Mouse (Mus musculus) hindbrain, postnatal 0 days (tissue): ENCODE results near the gene Arf5. TPM values are rescaled to one million over a fixed set of nuclear protein-coding genes. Genes with fewer than 3 reads are reported as not detected.

Source experiments
- ATAC-seq: fragments of 200-750 bp; cut with Nextera tagmentation; 2 replicates; pipeline ENCODE4 v1.8.0; 2017; ENCODE audit warnings: mild to moderate bottlenecking, moderate TSS enrichment, moderate library complexity
- DNase-seq: peaks from one replicate; pipeline ENCODE4 v3.0.0-alpha.2; 2015; ENCODE audit warnings: low spot score
- H3K27ac ChIP-seq: fragments of 300-500 bp; sonication (generic); 2 replicates; pipeline ENCODE4 v1.5.1; 2014; ENCODE audit warnings: mild to moderate bottlenecking
- H3K27me3 ChIP-seq: fragments of 300-500 bp; sonication (generic); 2 replicates; pipeline ENCODE4 v1.6.1; 2014; ENCODE audit warnings: low read length, mixed read lengths; ENCODE audit not compliant: insufficient read depth
- H3K36me3 ChIP-seq: fragments of 300-500 bp; sonication (generic); 2 replicates; pipeline ENCODE4 v1.6.1; 2014; ENCODE audit warnings: low read length, mixed read lengths; ENCODE audit not compliant: insufficient read depth
- H3K4me1 ChIP-seq: fragments of 300-500 bp; sonication (generic); 2 replicates; pipeline ENCODE4 v1.6.1; 2014; ENCODE audit warnings: antibody characterized with exemption, low read length, mixed read lengths; ENCODE audit not compliant: insufficient read depth
- H3K4me2 ChIP-seq: fragments of 300-500 bp; sonication (generic); 2 replicates; pipeline ENCODE4 v1.6.1; 2014; ENCODE audit warnings: low read depth, mild to moderate bottlenecking, low read length, moderate library complexity, mixed read lengths
- H3K4me3 ChIP-seq: fragments of 300-500 bp; sonication (generic); 2 replicates; pipeline ENCODE4 v1.5.1; 2014; ENCODE audit warnings: low read length
- H3K9ac ChIP-seq: fragments of 300-500 bp; sonication (generic); replicated peaks from 2 replicates; pipeline ENCODE4 v1.6.1; 2014; ENCODE audit warnings: mild to moderate bottlenecking, low read length, moderate library complexity, mixed read lengths
- H3K9me3 ChIP-seq: fragments of 300-500 bp; sonication (generic); 2 replicates; pipeline ENCODE4 v1.6.1; 2016; ENCODE audit warnings: low read length, mixed read lengths
- CTCF ChIP-seq: IDR thresholded peaks from 2 replicates; pipeline ENCODE4 v1.5.1; 2016; ENCODE audit warnings: antibody characterized with exemption, control low read depth, low read depth
- WGBS: fragments of 180-500 bp; shearing (Covaris S2); extraction: QIAGEN DNeasy Blood & Tissue Kit; methylation state at CpG from one replicate; pipeline ENCODE4 v1.1.7; 2014; 5-methylcytosine and 5-hydroxymethylcytosine counted together
- polyA plus RNA-seq: library from polyadenylated mRNA; unstranded; fragments of >200 nt; fragmentation: Nextera tagmentation; extraction: Ambion mirVana; gene quantifications from 2 replicates; pipeline ENCODE4 v1.2.1, GENCODE M21; 2015
- total RNA-seq: library from RNA; depleted of rRNA; stranded (reverse); fragments of >200 nt; gene quantifications from 2 replicates; pipeline ENCODE4 v1.2.3, GENCODE M21; 2014

Arf5 gene
- total and polyA plus RNA-seq, 2 experiments from 2014 or later: 402 to 482 TPM

DNA sequence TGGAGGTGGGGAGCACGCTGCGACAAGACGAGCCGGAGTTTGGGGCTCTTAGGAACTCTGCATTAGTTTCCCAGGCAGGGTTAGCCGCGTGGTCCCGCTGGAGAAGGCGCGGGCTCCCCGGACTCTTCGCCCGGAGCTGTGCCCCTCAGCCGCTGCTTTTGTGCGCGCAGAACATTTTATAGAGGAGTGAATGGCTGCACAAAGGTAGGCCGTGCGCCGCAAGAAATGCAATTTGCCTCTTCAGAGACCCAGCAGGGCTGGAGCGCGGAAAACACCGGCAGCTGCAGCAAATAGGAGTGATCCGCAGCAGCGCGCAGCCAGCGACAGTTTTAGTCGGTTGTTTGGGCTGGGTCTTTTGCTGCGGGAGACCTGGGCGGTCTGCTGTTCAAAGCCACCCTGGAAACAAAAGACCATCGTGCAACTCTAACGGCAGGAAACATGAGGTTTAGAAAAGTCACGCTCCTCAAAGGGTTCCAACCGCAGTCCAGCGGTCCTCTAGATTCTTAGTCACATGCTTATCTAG is 25.6 kb upstream of the Arf5 start, which contains the start of gene Zfp800:
TSS of gene Zfp800 (minus strand) at position 325 of the 523 bp plus-strand sequence.
- peak within 1 kb of the TSS; percentile 47 for H3K4me3 ChIP-seq
- peak within 1 kb of the TSS; percentile 94 for H3K4me2 ChIP-seq
- no peaks in the 10 kb centered on the region for H3K9me3 ChIP-seq
- no peaks in the 10 kb centered on the region for H3K27me3 ChIP-seq
- H3K4me1 ChIP-seq: no peaks in the 10 kb centered on the region; the same call in 1 of the 2 replicates
- DNase-seq (peak; percentile 53), ATAC-seq (no peak; the same call in 1 of the 2 replicates)
- H3K9ac ChIP-seq: peak within 1 kb of the TSS; percentile 43
- no peaks in the 10 kb centered on the region for H3K36me3 ChIP-seq
- TF ChIP-seq CTCF: no peak
- no peak within 1 kb of the TSS; the same call in 1 of the 2 replicates for H3K27ac ChIP-seq
- WGBS: under 1% methylated on average over 33 of the region's 33 CpGs

DNA sequence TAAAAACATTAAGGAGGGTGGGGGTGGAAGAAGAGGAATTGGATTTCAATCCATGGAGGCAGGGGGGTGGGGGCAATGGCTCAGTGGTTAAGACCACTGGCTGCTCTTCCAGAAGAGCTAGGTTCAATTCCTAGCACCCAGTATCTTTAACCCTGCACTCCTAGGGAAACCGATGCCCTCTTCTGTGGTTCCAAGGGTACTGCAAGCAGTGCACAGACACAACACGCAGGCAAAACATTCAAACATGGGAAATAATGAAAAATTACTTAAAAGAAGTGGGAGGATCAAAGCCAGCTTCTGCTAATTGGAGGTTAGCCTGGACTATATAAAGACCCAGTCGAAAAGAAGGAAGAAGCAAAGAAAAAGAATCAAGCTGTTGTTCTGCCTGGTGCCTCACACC is 24.6 kb upstream of the Arf5 start:
- DNase-seq: no peak
- Histone ChIP-seq H3K4me3 (no peak overlapping the region), H3K9ac (no peak overlapping the region), H3K4me2 (no peak overlapping the region), H3K4me1 (no peaks in the 10 kb centered on the region; the same call in 1 of the 2 replicates), H3K9me3 (no peaks in the 10 kb centered on the region), H3K27me3 (no peaks in the 10 kb centered on the region), H3K27ac (no peak overlapping the region), H3K36me3 (no peaks in the 10 kb centered on the region)
- peak; percentile 38 for TF ChIP-seq CTCF
- WGBS: 83% methylated on average over 3 of the region's 3 CpGs
- no peak for ATAC-seq

DNA sequence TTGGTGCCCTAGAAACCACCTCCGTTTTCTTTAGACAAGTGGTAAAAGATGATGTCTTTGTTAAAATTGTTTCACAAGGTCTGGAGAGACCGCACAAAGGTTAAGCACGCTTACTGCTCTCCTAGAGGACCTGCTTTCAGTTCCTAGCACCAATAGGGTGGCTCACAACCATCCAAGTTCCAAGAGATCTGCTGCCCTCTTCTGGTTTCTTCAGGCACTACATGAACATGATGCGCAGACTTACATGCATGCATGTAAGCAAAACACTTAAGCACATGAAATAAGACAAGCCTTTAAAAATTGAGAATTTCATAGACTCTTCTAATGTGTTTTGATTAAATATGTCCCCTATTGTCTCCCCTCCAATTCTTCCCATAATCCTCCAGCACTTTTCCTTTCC is 23.6 kb upstream of the Arf5 start:
- ATAC-seq (no peak), DNase-seq (no peak)
- Histone ChIP-seq H3K36me3 (no peaks in the 10 kb centered on the region), H3K27ac (no peak overlapping the region), H3K4me1 (no peaks in the 10 kb centered on the region; the same call in 1 of the 2 replicates), H3K9me3 (no peaks in the 10 kb centered on the region), H3K4me3 (no peak overlapping the region), H3K27me3 (no peaks in the 10 kb centered on the region), H3K9ac (no peak overlapping the region), H3K4me2 (no peak overlapping the region)
- TF ChIP-seq CTCF: no peak; the same call in 1 of the 2 replicates
- WGBS: 86% methylated on average over 4 of the region's 4 CpGs

DNA sequence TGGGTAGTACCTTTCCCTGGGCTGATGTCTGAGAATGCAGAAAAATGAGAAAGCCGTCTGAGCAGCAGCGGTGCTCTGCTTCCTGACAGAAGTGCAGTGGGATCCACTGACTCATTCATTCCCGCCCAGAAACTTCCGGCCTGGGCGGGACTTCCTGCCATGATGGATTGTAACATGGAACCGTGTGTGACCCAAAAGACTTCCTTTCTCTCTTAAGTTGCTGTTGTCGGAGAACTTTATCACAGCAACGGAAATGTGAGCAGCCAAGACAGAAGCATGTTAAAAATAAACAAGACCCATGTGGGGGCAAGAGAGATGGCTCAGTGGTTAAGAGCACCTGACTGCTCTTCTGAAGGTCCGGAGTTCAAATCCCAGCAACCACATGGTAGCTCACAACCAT is 13.3 kb upstream of the Arf5 start:
- H3K4me2 ChIP-seq: no peak overlapping the region
- H3K27ac ChIP-seq: no peak overlapping the region
- DNase-seq (no peak), ATAC-seq (no peak)
- no peaks in the 10 kb centered on the region for H3K9me3 ChIP-seq
- H3K9ac ChIP-seq: no peak overlapping the region
- H3K4me1 ChIP-seq: no peaks in the 10 kb centered on the region
- H3K36me3 ChIP-seq: 0 out of 2 replicates have a peak, but pooled peaks cover under 1% of the 10 kb centered on the region
- 89% methylated on average over 9 of the region's 9 CpGs for WGBS
- H3K4me3 ChIP-seq: no peak overlapping the region
- no peak for TF ChIP-seq CTCF
- no peaks in the 10 kb centered on the region for H3K27me3 ChIP-seq

DNA sequence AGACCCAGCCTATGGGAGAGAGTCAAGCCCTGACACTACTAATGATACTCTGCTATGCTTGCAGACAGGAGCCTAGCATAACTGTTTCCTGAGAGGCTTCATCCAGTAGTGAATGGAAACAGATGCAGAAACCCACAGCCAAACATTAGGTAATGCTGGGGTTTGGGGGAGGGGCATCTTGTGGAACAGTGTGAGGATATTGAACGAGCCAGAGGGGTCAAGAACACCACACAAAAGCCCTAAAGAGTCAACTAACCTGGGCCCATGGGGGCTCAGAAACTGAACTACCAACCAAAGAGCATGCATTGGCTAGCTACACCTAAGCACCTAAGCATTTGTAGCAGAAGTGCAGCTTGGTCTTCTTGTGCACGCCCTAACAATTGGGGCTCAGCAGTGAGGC is 12.1 kb upstream of the Arf5 start:
- Histone ChIP-seq H3K27ac (no peak overlapping the region), H3K4me2 (no peak overlapping the region), H3K4me3 (no peak overlapping the region), H3K4me1 (no peaks in the 10 kb centered on the region), H3K27me3 (no peaks in the 10 kb centered on the region), H3K9ac (no peak overlapping the region), H3K9me3 (no peaks in the 10 kb centered on the region), H3K36me3 (0 out of 2 replicates have a peak, but pooled peaks cover 12% of the 10 kb centered on the region)
- no peak for TF ChIP-seq CTCF
- DNase-seq (no peak), ATAC-seq (no peak)
- WGBS: 78% methylated on average over 2 of the region's 2 CpGs

DNA sequence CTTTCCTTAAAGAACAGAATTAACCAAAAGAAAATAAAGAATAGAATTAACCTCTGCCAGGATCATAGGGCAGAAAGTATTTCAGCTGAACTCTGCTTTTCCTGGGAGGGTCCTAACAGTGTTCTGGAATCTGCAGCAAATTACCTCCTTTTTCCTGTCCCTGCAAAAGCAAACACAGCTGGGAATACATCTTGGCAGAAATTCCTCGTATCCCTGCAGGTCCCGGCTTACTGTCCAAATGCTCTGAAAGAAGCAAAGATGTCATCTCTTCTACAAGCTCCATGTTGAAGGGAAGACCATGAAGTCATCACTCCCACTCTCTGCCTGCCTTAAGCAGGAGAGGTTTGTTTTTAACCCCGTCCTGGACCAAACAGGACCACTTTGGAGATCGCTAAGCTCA is 6.4 kb upstream of the Arf5 start:
- no peak for TF ChIP-seq CTCF
- no peak overlapping the region for H3K9ac ChIP-seq
- no peak overlapping the region for H3K27ac ChIP-seq
- no peak overlapping the region for H3K4me3 ChIP-seq
- no peak overlapping the region for H3K4me2 ChIP-seq
- 67% methylated on average over 4 of the region's 4 CpGs for WGBS
- DNase-seq (no peak), ATAC-seq (no peak)
- H3K4me1 ChIP-seq: peaks cover 18% of the 10 kb centered on the region
- H3K27me3 ChIP-seq: no peaks in the 10 kb centered on the region
- H3K36me3 ChIP-seq: peaks cover 21% of the 10 kb centered on the region
- H3K9me3 ChIP-seq: no peaks in the 10 kb centered on the region

DNA sequence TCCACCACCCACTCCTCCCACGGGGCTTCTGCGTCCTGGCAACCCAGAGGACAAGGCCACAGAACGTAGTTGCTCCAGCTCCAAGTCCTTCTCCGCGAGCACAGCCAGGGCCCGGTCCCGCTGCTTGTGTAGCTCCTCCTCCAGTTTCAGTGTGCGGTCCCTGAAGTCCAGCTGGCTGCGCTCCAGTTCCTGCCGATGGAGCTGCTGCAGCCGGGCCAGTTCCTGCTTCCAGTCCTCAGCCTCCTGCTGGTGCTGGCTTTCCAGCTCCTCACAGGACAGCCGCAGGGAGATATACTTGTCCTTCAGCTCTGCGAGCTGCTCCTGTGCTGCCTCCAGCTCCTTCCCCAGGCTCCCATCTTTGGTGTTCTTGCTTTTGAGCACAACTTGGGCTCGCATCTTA is 4.9 kb upstream of the Arf5 start:
- peak; percentile 79 for DNase-seq
- no peak overlapping the region for H3K4me3 ChIP-seq
- no peaks in the 10 kb centered on the region for H3K27me3 ChIP-seq
- H3K4me2 ChIP-seq: no peak overlapping the region
- H3K4me1 ChIP-seq: peaks cover 20% of the 10 kb centered on the region
- ATAC-seq: no peak
- H3K9me3 ChIP-seq: no peaks in the 10 kb centered on the region
- 0 out of 2 replicates have a peak, but pooled peaks have one; percentile 6 for TF ChIP-seq CTCF
- peaks cover 21% of the 10 kb centered on the region for H3K36me3 ChIP-seq
- H3K27ac ChIP-seq: no peak overlapping the region; the same call in 1 of the 2 replicates
- 53% methylated on average over 14 of the region's 14 CpGs for WGBS
- H3K9ac ChIP-seq: no peak overlapping the region
